ENCODE assay signal across 7 mouse cellular contexts in the genomic region with DNA sequence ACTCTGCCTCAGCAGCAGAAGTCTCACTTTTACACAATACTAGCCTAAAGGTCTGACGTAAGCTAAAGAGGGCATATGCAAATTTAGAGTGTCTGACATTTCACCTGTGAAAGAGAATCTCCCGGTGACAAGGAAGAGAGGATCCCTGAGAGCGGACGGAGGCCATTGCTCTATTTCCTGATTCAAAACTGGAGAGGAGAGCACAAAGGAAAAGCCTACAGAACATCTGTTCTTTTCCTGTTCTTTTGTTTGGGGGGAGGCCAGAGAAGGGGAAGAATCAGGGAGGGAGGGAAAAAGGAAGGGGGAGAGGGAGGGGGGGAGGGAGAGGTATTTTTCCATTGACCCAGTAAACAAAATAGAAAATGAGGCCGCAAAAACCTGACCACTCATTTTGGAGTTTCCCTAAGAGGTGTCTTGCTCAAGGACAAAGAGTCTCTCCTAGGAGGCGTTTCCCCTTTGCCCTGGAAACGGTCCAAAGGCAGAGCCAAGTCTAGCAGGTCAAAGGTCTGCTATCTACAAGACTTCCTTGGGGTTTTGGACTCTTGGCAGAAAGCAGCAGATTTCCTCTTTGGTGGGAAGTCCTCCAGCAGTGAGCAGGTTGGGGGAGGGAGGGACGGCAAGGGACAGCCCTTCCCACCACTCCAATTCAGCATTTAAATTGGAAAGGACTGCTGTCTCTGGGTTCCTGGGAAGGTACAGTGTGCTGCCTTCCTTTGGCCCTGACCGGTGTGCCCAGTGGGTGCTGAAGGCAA. TPM values are rescaled to one million over a fixed set of nuclear protein-coding genes. Genes with fewer than 3 reads are reported as not detected.
DNase-seq lines count a peak whose midpoint lies in the region; ATAC-seq lines count a peak whose summit lies in the region.

No protein-coding gene starts in this region.

- WGBS in midbrain, embryonic 11.5 days = 51% methylated on average over 9 of the region's 9 CpGs

- H3K36me3 ChIP-seq in midbrain, embryonic 11.5 days (ENCODE audit: control insufficient read depth, insufficient read depth, low read length) = no peaks in the 10 kb centered on the region

- no peak overlapping the region for H3K4me2 ChIP-seq in midbrain, embryonic 11.5 days

- no peaks in the 10 kb centered on the region for H3K27me3 ChIP-seq in midbrain, embryonic 11.5 days (ENCODE audit: control insufficient read depth, insufficient read depth, low read length)

- no peak overlapping the region for H3K27ac ChIP-seq in midbrain, embryonic 11.5 days (ENCODE audit: low read depth, low read length)

- no peak for ATAC-seq in midbrain, embryonic 11.5 days (ENCODE audit: low FRiP score)

- H3K9me3 ChIP-seq in midbrain, embryonic 11.5 days (ENCODE audit: control insufficient read depth, low read length) = no peaks in the 10 kb centered on the region

- peaks cover 29% of the 10 kb centered on the region for H3K4me1 ChIP-seq in midbrain, embryonic 11.5 days (ENCODE audit: control insufficient read depth, insufficient read depth, low read length)

- peak; percentile 47 to 79 for DNase-seq in adrenal gland, adult (ENCODE audit: inconsistent age in 2 of 2, low spot score in 1 of 2)
- DNase-seq in embryo, embryonic 9.5 days (ENCODE audit: extremely low spot score) = peak; percentile 14
- DNase-seq in kidney, adult 18-20 months = peak; percentile 77
- DNase-seq in lung, postnatal 25 days (ENCODE audit: low spot score) = peak; percentile 80
- DNase-seq in right cerebral cortex, postnatal 4 days = no peak
- DNase-seq in layer of hippocampus, postnatal 10 days (ENCODE audit: low spot score in 2 of 2) = no peak
- DNase-seq in midbrain, embryonic 11.5 days (ENCODE audit: low spot score, missing footprints) = no peak

- H3K9ac ChIP-seq in midbrain, embryonic 11.5 days (ENCODE audit: low read length) = no peak overlapping the region

- no peak overlapping the region for H3K4me3 ChIP-seq in midbrain, embryonic 11.5 days (ENCODE audit: low read depth, low read length)

RNA-seq across cellular contexts. Expression of gene Enc1, which starts 54.4 kb away (rescaled TPM):
- 100 to 1,000 TPM; 561 to 584 TPM for total RNA-seq in layer of hippocampus, postnatal 10 days (2021)
- 18.4 and 19.8 TPM in 2 replicates for polyA plus RNA-seq in midbrain, embryonic 11.5 days (2014; fragmentation: Nextera tagmentation; extraction: Ambion mirVana)

Comparison
In these comparisons a context has a peak if more than half of its experiments do, and no peak if none do; other contexts are left out.
1. DNase-seq: peak in adrenal gland, adult (2 of 2), embryo, embryonic 9.5 days (single experiment), kidney, adult 18-20 months (single experiment) and lung, postnatal 25 days (single experiment); none in right cerebral cortex, postnatal 4 days (single experiment), layer of hippocampus, postnatal 10 days (0 of 2) and midbrain, embryonic 11.5 days (single experiment).